Mouse (Mus musculus) spleen, adult 10 weeks (tissue): Measurements from ENCODE around the gene Uba5. TPM values are rescaled to one million over a fixed set of nuclear protein-coding genes. Genes with fewer than 3 reads are reported as not detected.

Source experiments
- polyA plus RNA-seq: library from polyadenylated mRNA; stranded (reverse); fragments of 350-450 nt; fragmentation: Illumina TruSeq; extraction: RNeasy Lipid Tissue Mini Kit (QIAGEN cat#74804); gene quantifications from one replicate; pipeline ENCODE4 v1.2.3, GENCODE M21; 2015; ENCODE audit warnings: low replicate concordance; ENCODE audit not compliant: insufficient read depth

Gene Uba5
- 60.1 TPM for polyA plus RNA-seq

DNA sequence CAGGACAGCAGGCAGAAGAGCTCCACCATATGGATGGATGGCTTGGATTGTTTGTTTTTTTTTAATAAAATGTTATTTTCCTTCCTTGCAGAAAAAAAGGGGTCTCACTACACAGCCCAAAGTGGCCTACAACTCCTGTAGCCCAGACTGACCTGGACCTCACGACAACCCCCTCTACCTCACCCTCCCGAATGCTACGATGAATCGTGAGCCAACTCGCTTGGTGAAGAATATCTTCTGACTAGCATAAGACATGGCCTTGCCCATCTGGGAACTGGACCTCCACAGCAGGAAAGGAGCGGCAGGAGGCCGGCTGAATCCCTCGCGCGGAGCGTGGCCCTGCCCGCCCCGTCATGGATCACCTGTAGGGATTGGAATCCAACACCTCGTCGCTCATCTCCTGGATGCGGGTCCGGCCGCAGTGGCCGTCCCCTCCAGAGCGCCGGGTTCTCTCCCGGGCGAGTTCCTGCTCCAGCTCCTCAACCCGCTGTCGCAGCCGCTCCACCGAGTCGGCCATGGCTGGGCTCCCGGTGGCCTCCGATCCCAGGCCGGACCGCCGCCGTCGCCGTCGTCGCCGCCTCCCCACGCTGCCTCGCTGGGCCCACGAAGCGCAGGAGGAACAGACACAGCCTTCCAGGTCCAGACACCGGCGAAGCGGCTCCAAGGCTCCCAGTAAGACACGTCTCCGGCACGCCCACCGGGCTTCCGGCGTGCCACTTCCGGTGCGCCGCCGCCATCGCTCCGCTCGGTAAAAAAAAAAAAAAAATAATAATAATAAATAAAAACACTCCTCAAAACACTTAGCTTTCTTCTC is at the start of gene Uba5:
Gene Uba5, minus strand, starts transcription at position 705 of the 814 bp plus-strand sequence.

GRCm38 (mm10) chr9:104063244-104063961 is 469 bp upstream of the Uba5 start, which contains the start of gene Acad11:
Gene Acad11 (plus strand): TSS chr9:104063377.

DNA sequence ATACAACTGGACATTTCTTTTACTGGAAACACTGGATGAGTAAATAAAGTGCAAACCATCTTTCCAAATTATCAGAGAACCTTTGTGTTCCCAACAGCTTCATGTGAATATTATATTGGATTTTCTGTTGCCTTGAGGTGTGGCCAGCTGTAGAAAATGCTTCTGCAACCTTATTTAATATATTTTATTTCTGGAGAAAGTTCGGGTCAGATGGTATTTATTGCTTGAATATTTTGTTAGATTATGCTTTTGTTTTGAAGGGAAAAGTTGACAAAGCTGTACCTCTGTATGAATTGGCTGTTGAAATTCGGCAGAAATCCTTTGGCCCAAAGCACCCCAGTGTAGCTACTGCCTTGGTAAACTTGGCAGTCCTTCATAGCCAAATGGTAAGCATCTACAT is 22.6 kb downstream of the Uba5 start, which contains the start of gene Gm28305:
Gene Gm28305, plus strand, starts transcription at position 301 of the 400 bp plus-strand sequence.

DNA sequence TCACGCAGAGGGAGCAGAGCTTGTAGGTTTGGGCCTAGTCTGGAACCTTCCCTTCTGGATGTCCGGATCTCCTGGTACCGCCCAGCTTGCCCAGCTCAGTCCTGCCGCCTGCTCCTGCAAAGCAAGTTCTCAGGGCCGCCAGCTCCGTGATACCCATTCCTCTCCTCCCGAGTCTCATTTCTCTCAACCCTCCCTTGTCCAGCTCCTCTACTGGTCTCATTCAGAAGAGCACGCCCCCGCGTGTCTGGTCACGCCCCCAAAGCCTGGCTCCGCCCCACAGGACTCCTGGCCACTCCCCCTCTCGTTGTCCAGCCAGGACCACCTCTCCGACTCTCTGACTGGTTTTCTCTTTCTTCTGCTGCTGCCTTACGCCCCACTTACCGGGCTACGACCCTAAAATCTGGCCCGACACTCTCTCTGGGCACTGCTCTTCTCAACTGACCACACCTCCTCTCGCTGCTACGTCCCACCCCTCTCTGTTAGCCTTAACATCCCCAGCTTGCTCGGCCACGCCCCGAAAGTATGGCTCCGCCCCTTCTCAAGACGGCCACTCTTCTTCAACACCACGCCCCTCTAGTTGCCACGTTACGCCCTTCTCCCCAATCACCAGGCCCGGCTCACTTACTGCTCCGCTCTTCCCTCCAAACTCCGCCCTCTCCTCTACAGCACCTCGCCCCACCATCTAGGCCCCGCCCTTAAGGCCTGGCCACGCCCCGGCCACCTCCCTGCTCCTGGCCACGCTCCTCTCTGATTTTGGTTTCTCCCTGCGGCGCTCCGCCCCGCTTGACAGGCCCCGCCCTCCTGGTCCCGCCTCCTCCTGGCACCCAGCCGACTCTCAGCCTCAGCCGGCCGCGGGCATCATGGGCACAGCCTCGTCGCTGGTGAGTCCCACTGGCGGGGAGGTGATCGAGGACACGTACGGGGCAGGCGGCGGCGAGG is 60.7 kb downstream of the Uba5 start, which contains the start of gene Nphp3:
Gene Nphp3, plus strand, starts transcription at position 624 of the 939 bp plus-strand sequence.

Other genes with a start within 250 kb of the Uba5 start
- gene Nphp3, start 60.6 kb downstream of the Uba5 start, polyA plus RNA-seq = 3.9 TPM
- not detected for gene Gm28305, start 22.5 kb downstream of the Uba5 start, polyA plus RNA-seq
- gene Acad11, start 243 bp upstream of the Uba5 start, polyA plus RNA-seq = 11.3 TPM
- gene Ackr4, start 63.8 kb upstream of the Uba5 start, polyA plus RNA-seq = 2.1 TPM
- 43.5 TPM for gene Dnajc13, start 199.8 kb upstream of the Uba5 start, polyA plus RNA-seq